Mouse (Mus musculus) liver, adult 2 months (tissue): ENCODE data around the gene Greb1. TPM values are rescaled to one million over a fixed set of nuclear protein-coding genes. Genes with fewer than 3 reads are reported as not detected.

ENCODE experiments used
- DNase-seq: peaks from one replicate; pipeline ENCODE4 v3.0.0-alpha.2; 2011; ENCODE audit warnings: low read depth, low spot score; ENCODE audit errors: extremely low read depth
- H3K27ac ChIP-seq: fragments of 200-500 bp; replicated peaks from 2 replicates; pipeline ENCODE4 v1.5.1; 2012; ENCODE audit warnings: low read depth, mild to moderate bottlenecking, control low read depth, inconsistent platforms, low read length; ENCODE audit not compliant: insufficient read depth
- H3K27me3 ChIP-seq: fragments of 200-500 bp; 2 replicates; pipeline ENCODE4 v1.6.1; 2012; ENCODE audit warnings: mild to moderate bottlenecking, moderate library complexity, low read length, inconsistent platforms; ENCODE audit not compliant: control insufficient read depth, insufficient read depth
- H3K36me3 ChIP-seq: fragments of 200-500 bp; 2 replicates; pipeline ENCODE4 v1.6.1; 2012; ENCODE audit warnings: low read length, inconsistent platforms; ENCODE audit not compliant: control insufficient read depth, insufficient read depth
- H3K4me1 ChIP-seq: fragments of 200-500 bp; 2 replicates; pipeline ENCODE4 v1.6.1; 2011; ENCODE audit warnings: low read length; ENCODE audit not compliant: control insufficient read depth, insufficient read depth
- H3K4me3 ChIP-seq: fragments of 200-500 bp; 2 replicates; pipeline ENCODE4 v1.5.1; 2011; ENCODE audit warnings: low read depth, mild to moderate bottlenecking, control low read depth, low read length, moderate library complexity; ENCODE audit not compliant: insufficient read depth
- H3K79me2 ChIP-seq: fragments of 200-500 bp; 2 replicates; pipeline ENCODE4 v1.6.1; 2012; ENCODE audit warnings: inconsistent platforms, mild to moderate bottlenecking, low read length, moderate library complexity; ENCODE audit not compliant: control insufficient read depth, insufficient read depth
- H3K9ac ChIP-seq: fragments of 200-500 bp; 2 replicates; pipeline ENCODE4 v1.6.1; 2012; ENCODE audit warnings: low read depth, mild to moderate bottlenecking, control low read depth, inconsistent platforms, low read length
- CTCF ChIP-seq: fragments of 200-500 bp; IDR thresholded peaks from 2 replicates; pipeline ENCODE4 v1.5.1; 2011; ENCODE audit warnings: low read depth, low read length, control low read depth
- POLR2A ChIP-seq: fragments of 200-500 bp; IDR thresholded peaks from 2 replicates; pipeline ENCODE4 v1.6.1; 2011; ENCODE audit warnings: low read length, control low read depth; ENCODE audit not compliant: insufficient read depth; ENCODE audit errors: extremely low read depth
- WGBS: fragments of 180-500 bp; shearing (Covaris S2); methylation state at CpG from one replicate; pipeline ENCODE4 v1.1.7; 2018; 5-methylcytosine and 5-hydroxymethylcytosine counted together
- polyA plus RNA-seq: library from polyadenylated mRNA; depleted of rRNA; stranded (reverse); fragments of >200 nt; gene quantifications from 2 replicates; pipeline ENCODE4 v1.2.3, GENCODE M21; 2012
- total RNA-seq: library from RNA; depleted of rRNA; stranded (reverse); fragments of >200 nt; gene quantifications from 2 replicates; pipeline ENCODE4 v1.2.3, GENCODE M21; 2014

Gene Greb1
- total and polyA plus RNA-seq, 2 experiments: 0.09 TPM

GRCm38 (mm10) chr12:16649819-16650218 lies 150.9 kb downstream of the Greb1 start:
- H3K4me1 ChIP-seq: no peaks in the 10 kb centered on the region
- H3K27ac ChIP-seq: no peak overlapping the region
- H3K4me3 ChIP-seq: no peak overlapping the region
- DNase-seq: no peak
- WGBS: 81% methylated on average over 6 of the region's 6 CpGs
- H3K27me3 ChIP-seq: no peaks in the 10 kb centered on the region
- H3K79me2 ChIP-seq: no peaks in the 10 kb centered on the region
- no peak overlapping the region for H3K9ac ChIP-seq
- TF ChIP-seq POLR2A (no peak), CTCF (no peak)
- H3K36me3 ChIP-seq: no peaks in the 10 kb centered on the region

- no peak for DNase-seq
- H3K4me1 ChIP-seq: no peaks in the 10 kb centered on the region
- H3K27ac ChIP-seq: no peak overlapping the region
- H3K36me3 ChIP-seq: no peaks in the 10 kb centered on the region
- H3K9ac ChIP-seq: no peak overlapping the region
- 84% methylated on average over 6 of the region's 6 CpGs for WGBS
- no peaks in the 10 kb centered on the region for H3K79me2 ChIP-seq
- H3K27me3 ChIP-seq: no peaks in the 10 kb centered on the region
- no peak for TF ChIP-seq CTCF
- no peak for TF ChIP-seq POLR2A
- H3K4me3 ChIP-seq: no peak overlapping the region
Measured at GRCm38 (mm10) chr12:16648273-16648672, 152.4 kb downstream of the Greb1 start.

- Histone ChIP-seq H3K27me3 (no peaks in the 10 kb centered on the region), H3K4me3 (no peak overlapping the region), H3K27ac (no peak overlapping the region), H3K4me1 (no peaks in the 10 kb centered on the region), H3K36me3 (no peaks in the 10 kb centered on the region), H3K9ac (no peak overlapping the region), H3K79me2 (no peaks in the 10 kb centered on the region)
- no peak for DNase-seq
- 59% methylated on average over 9 of the region's 9 CpGs for WGBS
- no peak for TF ChIP-seq CTCF
- no peak for TF ChIP-seq POLR2A
Measured at GRCm38 (mm10) chr12:16646780-16647409, 153.8 kb downstream of the Greb1 start.

- 79% methylated on average over 8 of the region's 8 CpGs for WGBS
- Histone ChIP-seq H3K27me3 (no peaks in the 10 kb centered on the region), H3K79me2 (no peaks in the 10 kb centered on the region), H3K9ac (no peak overlapping the region), H3K4me3 (no peak overlapping the region), H3K4me1 (no peaks in the 10 kb centered on the region), H3K36me3 (no peaks in the 10 kb centered on the region), H3K27ac (no peak overlapping the region)
- TF ChIP-seq POLR2A (no peak), CTCF (no peak)
- DNase-seq: no peak
Measured at GRCm38 (mm10) chr12:16644698-16645097, 156.0 kb downstream of the Greb1 start.

GRCm38 (mm10) chr12:16643508-16644345 lies 157.0 kb downstream of the Greb1 start:
- 70% methylated on average over 12 of the region's 12 CpGs for WGBS
- Histone ChIP-seq H3K4me3 (no peak overlapping the region), H3K27me3 (no peaks in the 10 kb centered on the region), H3K9ac (no peak overlapping the region), H3K4me1 (no peaks in the 10 kb centered on the region), H3K36me3 (no peaks in the 10 kb centered on the region), H3K79me2 (no peaks in the 10 kb centered on the region), H3K27ac (no peak overlapping the region)
- TF ChIP-seq POLR2A (no peak), CTCF (no peak)
- DNase-seq: peak; percentile 30

- Histone ChIP-seq H3K4me3 (no peak overlapping the region), H3K79me2 (no peaks in the 10 kb centered on the region), H3K27me3 (no peaks in the 10 kb centered on the region), H3K27ac (no peak overlapping the region), H3K9ac (no peak overlapping the region), H3K4me1 (no peaks in the 10 kb centered on the region), H3K36me3 (no peaks in the 10 kb centered on the region)
- no peak for TF ChIP-seq POLR2A
- TF ChIP-seq CTCF: peak; percentile 62
- no peak for DNase-seq
- WGBS: 66% methylated on average over 5 of the region's 5 CpGs
Measured at GRCm38 (mm10) chr12:16642000-16642399, 158.7 kb downstream of the Greb1 start.
